Mouse (Mus musculus): ENCODE results near the gene Kcnip1. TPM values are rescaled to one million over a fixed set of nuclear protein-coding genes. Genes with fewer than 3 reads are reported as not detected.

Gene Kcnip1
- polyA plus RNA-seq, 1 experiment from 2014 or later: 9.0 TPM

- Histone ChIP-seq H3K4me1 (ENCODE audit: control insufficient read depth, insufficient read depth, low read length) (no peaks in the 10 kb centered on the region), H3K9ac (ENCODE audit: low read length) (no peak overlapping the region), H3K9me3 (ENCODE audit: control insufficient read depth, low read length) (no peaks in the 10 kb centered on the region), H3K27me3 (ENCODE audit: control insufficient read depth, insufficient read depth, low read length) (no peaks in the 10 kb centered on the region), H3K4me3 (ENCODE audit: low read depth, low read length) (no peak overlapping the region), H3K4me2 (no peak overlapping the region), H3K27ac (ENCODE audit: low read depth, low read length) (no peak overlapping the region), H3K36me3 (ENCODE audit: control insufficient read depth, insufficient read depth, low read length) (no peaks in the 10 kb centered on the region)
- 72% methylated on average over 13 of the region's 13 CpGs for WGBS
- ATAC-seq (ENCODE audit: low FRiP score): no peak
- no peak for DNase-seq (ENCODE audit: low spot score, missing footprints)
These were observed 71.5 kb downstream of the Kcnip1 start for GRCm38 (mm10) chr11:33921451-33921850.

GRCm38 (mm10) chr11:33919826-33920225 is 73.1 kb downstream of the Kcnip1 start:
- Histone ChIP-seq H3K27me3 (ENCODE audit: control insufficient read depth, insufficient read depth, low read length) (no peaks in the 10 kb centered on the region), H3K4me3 (ENCODE audit: low read depth, low read length) (no peak overlapping the region), H3K27ac (ENCODE audit: low read depth, low read length) (no peak overlapping the region), H3K4me1 (ENCODE audit: control insufficient read depth, insufficient read depth, low read length) (no peaks in the 10 kb centered on the region), H3K4me2 (no peak overlapping the region), H3K9me3 (ENCODE audit: control insufficient read depth, low read length) (no peaks in the 10 kb centered on the region), H3K9ac (ENCODE audit: low read length) (no peak overlapping the region), H3K36me3 (ENCODE audit: control insufficient read depth, insufficient read depth, low read length) (no peaks in the 10 kb centered on the region)
- ATAC-seq (ENCODE audit: low FRiP score) (no peak), DNase-seq (ENCODE audit: low spot score, missing footprints) (peak; percentile 62)
- 84% methylated on average over 7 of the region's 7 CpGs for WGBS

GRCm38 (mm10) chr11:33918424-33918823 is 74.5 kb downstream of the Kcnip1 start:
- Histone ChIP-seq H3K27ac (ENCODE audit: low read depth, low read length) (no peak overlapping the region), H3K4me3 (ENCODE audit: low read depth, low read length) (no peak overlapping the region), H3K4me1 (ENCODE audit: control insufficient read depth, insufficient read depth, low read length) (no peaks in the 10 kb centered on the region), H3K9ac (ENCODE audit: low read length) (no peak overlapping the region), H3K36me3 (ENCODE audit: control insufficient read depth, insufficient read depth, low read length) (no peaks in the 10 kb centered on the region), H3K4me2 (no peak overlapping the region), H3K9me3 (ENCODE audit: control insufficient read depth, low read length) (no peaks in the 10 kb centered on the region), H3K27me3 (ENCODE audit: control insufficient read depth, insufficient read depth, low read length) (no peaks in the 10 kb centered on the region)
- no peak for ATAC-seq (ENCODE audit: low FRiP score)
- 43% methylated on average over 2 of the region's 2 CpGs for WGBS
- peak; percentile 49 for DNase-seq (ENCODE audit: low spot score, missing footprints)

- H3K4me2 ChIP-seq: no peak overlapping the region
- 19% methylated on average over 6 of the region's 6 CpGs for WGBS
These were observed 75.4 kb downstream of the Kcnip1 start for GRCm38 (mm10) chr11:33917574-33917973.

GRCm38 (mm10) chr11:33914216-33914615 is 78.7 kb downstream of the Kcnip1 start:
- no peak overlapping the region for H3K9ac ChIP-seq (ENCODE audit: low read length)
- no peak overlapping the region for H3K27ac ChIP-seq (ENCODE audit: low read depth, low read length)
- H3K4me3 ChIP-seq (ENCODE audit: low read depth, low read length): no peak overlapping the region
- H3K4me2 ChIP-seq: no peak overlapping the region
- DNase-seq (ENCODE audit: low spot score, missing footprints): peak; percentile 56
- WGBS: 78% methylated on average over 12 of the region's 12 CpGs
- no peaks in the 10 kb centered on the region for H3K4me1 ChIP-seq (ENCODE audit: control insufficient read depth, insufficient read depth, low read length)
- no peaks in the 10 kb centered on the region for H3K27me3 ChIP-seq (ENCODE audit: control insufficient read depth, insufficient read depth, low read length)
- no peaks in the 10 kb centered on the region for H3K9me3 ChIP-seq (ENCODE audit: control insufficient read depth, low read length)
- no peak for ATAC-seq (ENCODE audit: low FRiP score)
- no peaks in the 10 kb centered on the region for H3K36me3 ChIP-seq (ENCODE audit: control insufficient read depth, insufficient read depth, low read length)

More at GRCm38 (mm10) chr11:33917574-33917973, 75.4 kb downstream of the Kcnip1 start:
- Histone ChIP-seq H3K9me3 (ENCODE audit: control insufficient read depth, low read length) (no peaks in the 10 kb centered on the region), H3K4me3 (ENCODE audit: low read depth, low read length) (no peak overlapping the region), H3K4me1 (ENCODE audit: control insufficient read depth, insufficient read depth, low read length) (no peaks in the 10 kb centered on the region), H3K27me3 (ENCODE audit: control insufficient read depth, insufficient read depth, low read length) (no peaks in the 10 kb centered on the region), H3K27ac (ENCODE audit: low read depth, low read length) (no peak overlapping the region), H3K36me3 (ENCODE audit: control insufficient read depth, insufficient read depth, low read length) (no peaks in the 10 kb centered on the region), H3K9ac (ENCODE audit: low read length) (no peak overlapping the region)
- DNase-seq (ENCODE audit: low spot score, missing footprints) (peak; percentile 99), ATAC-seq (ENCODE audit: low FRiP score) (peak; percentile 52; the same call in 1 of the 2 replicates)

- H3K27me3 ChIP-seq (ENCODE audit: control insufficient read depth, insufficient read depth, low read length): no peaks in the 10 kb centered on the region
- ATAC-seq (ENCODE audit: low FRiP score) (no peak), DNase-seq (ENCODE audit: low spot score, missing footprints) (peak; percentile 71)
- WGBS: 87% methylated on average over 7 of the region's 7 CpGs
- H3K4me3 ChIP-seq (ENCODE audit: low read depth, low read length): no peak overlapping the region
- no peak overlapping the region for H3K9ac ChIP-seq (ENCODE audit: low read length)
- no peaks in the 10 kb centered on the region for H3K4me1 ChIP-seq (ENCODE audit: control insufficient read depth, insufficient read depth, low read length)
- H3K27ac ChIP-seq (ENCODE audit: low read depth, low read length): no peak overlapping the region
- H3K4me2 ChIP-seq: no peak overlapping the region
- H3K9me3 ChIP-seq (ENCODE audit: control insufficient read depth, low read length): no peaks in the 10 kb centered on the region
- no peaks in the 10 kb centered on the region for H3K36me3 ChIP-seq (ENCODE audit: control insufficient read depth, insufficient read depth, low read length)
These were observed 79.9 kb downstream of the Kcnip1 start for GRCm38 (mm10) chr11:33913061-33913460.

GRCm38 (mm10) chr11:33912151-33912571 is 80.8 kb downstream of the Kcnip1 start:
- Histone ChIP-seq H3K4me1 (ENCODE audit: control insufficient read depth, insufficient read depth, low read length) (no peaks in the 10 kb centered on the region), H3K9me3 (ENCODE audit: control insufficient read depth, low read length) (no peaks in the 10 kb centered on the region), H3K4me2 (no peak overlapping the region), H3K9ac (ENCODE audit: low read length) (no peak overlapping the region), H3K27ac (ENCODE audit: low read depth, low read length) (no peak overlapping the region), H3K36me3 (ENCODE audit: control insufficient read depth, insufficient read depth, low read length) (no peaks in the 10 kb centered on the region), H3K4me3 (ENCODE audit: low read depth, low read length) (no peak overlapping the region), H3K27me3 (ENCODE audit: control insufficient read depth, insufficient read depth, low read length) (no peaks in the 10 kb centered on the region)
- DNase-seq (ENCODE audit: low spot score, missing footprints) (peak; percentile 64), ATAC-seq (ENCODE audit: low FRiP score) (no peak)
- WGBS: 25% methylated on average over 2 of the region's 2 CpGs

- H3K9me3 ChIP-seq (ENCODE audit: control insufficient read depth, low read length): no peaks in the 10 kb centered on the region
- 39% methylated on average over 7 of the region's 7 CpGs for WGBS
These were observed 82.0 kb downstream of the Kcnip1 start for GRCm38 (mm10) chr11:33910982-33911381.

GRCm38 (mm10) chr11:33908360-33909175 is 84.4 kb downstream of the Kcnip1 start:
- no peak overlapping the region for H3K27ac ChIP-seq (ENCODE audit: low read depth, low read length)
- H3K4me3 ChIP-seq (ENCODE audit: low read depth, low read length): no peak overlapping the region
- H3K4me1 ChIP-seq (ENCODE audit: control insufficient read depth, insufficient read depth, low read length): no peaks in the 10 kb centered on the region
- H3K9ac ChIP-seq (ENCODE audit: low read length): no peak overlapping the region
- no peaks in the 10 kb centered on the region for H3K27me3 ChIP-seq (ENCODE audit: control insufficient read depth, insufficient read depth, low read length)
- no peaks in the 10 kb centered on the region for H3K36me3 ChIP-seq (ENCODE audit: control insufficient read depth, insufficient read depth, low read length)
- 66% methylated on average over 4 of the region's 4 CpGs for WGBS
- ATAC-seq (ENCODE audit: low FRiP score): no peak
- H3K4me2 ChIP-seq: no peak overlapping the region
- peak; percentile 78 for DNase-seq (ENCODE audit: low spot score, missing footprints)
- no peaks in the 10 kb centered on the region for H3K9me3 ChIP-seq (ENCODE audit: control insufficient read depth, low read length)

More at GRCm38 (mm10) chr11:33910982-33911381, 82.0 kb downstream of the Kcnip1 start:
- DNase-seq (ENCODE audit: low spot score, missing footprints) (peak; percentile 37), ATAC-seq (ENCODE audit: low FRiP score) (0 out of 2 replicates have a peak, but pooled peaks have one; percentile 30)
- H3K27me3 ChIP-seq (ENCODE audit: control insufficient read depth, insufficient read depth, low read length): no peaks in the 10 kb centered on the region
- no peak overlapping the region for H3K4me2 ChIP-seq
- H3K4me1 ChIP-seq (ENCODE audit: control insufficient read depth, insufficient read depth, low read length): no peaks in the 10 kb centered on the region
- no peaks in the 10 kb centered on the region for H3K36me3 ChIP-seq (ENCODE audit: control insufficient read depth, insufficient read depth, low read length)
- no peak overlapping the region for H3K9ac ChIP-seq (ENCODE audit: low read length)
- H3K27ac ChIP-seq (ENCODE audit: low read depth, low read length): no peak overlapping the region
- H3K4me3 ChIP-seq (ENCODE audit: low read depth, low read length): no peak overlapping the region

Data from midbrain, embryonic 11.5 days (tissue).